Mouse (Mus musculus) liver, adult 2 months (tissue): Measurements from ENCODE around the gene Pecam1.

ENCODE experiments used
- CTCF ChIP-seq: fragments of 200-500 bp; IDR thresholded peaks from 2 replicates; pipeline ENCODE4 v1.5.1; 2011; ENCODE audit warnings: low read depth, low read length, control low read depth
- POLR2A ChIP-seq: fragments of 200-500 bp; IDR thresholded peaks from 2 replicates; pipeline ENCODE4 v1.6.1; 2011; ENCODE audit warnings: low read length, control low read depth; ENCODE audit not compliant: insufficient read depth; ENCODE audit errors: extremely low read depth

GRCm38 (mm10) chr11:106665328-106665727 lies 85.1 kb downstream of the Pecam1 start:
- no peak for TF ChIP-seq CTCF
- TF ChIP-seq POLR2A, result no peak
